Mouse (Mus musculus): Measurements from ENCODE around the gene Dmwd. TPM values are rescaled to one million over a fixed set of nuclear protein-coding genes. Genes with fewer than 3 reads are reported as not detected.
A peak's percentile ranks its signal among the peaks of the same experiment; 100 is the strongest.

Gene Dmwd
- polyA plus RNA-seq, 1 experiment from 2014 or later, result 12.8 TPM

DNA sequence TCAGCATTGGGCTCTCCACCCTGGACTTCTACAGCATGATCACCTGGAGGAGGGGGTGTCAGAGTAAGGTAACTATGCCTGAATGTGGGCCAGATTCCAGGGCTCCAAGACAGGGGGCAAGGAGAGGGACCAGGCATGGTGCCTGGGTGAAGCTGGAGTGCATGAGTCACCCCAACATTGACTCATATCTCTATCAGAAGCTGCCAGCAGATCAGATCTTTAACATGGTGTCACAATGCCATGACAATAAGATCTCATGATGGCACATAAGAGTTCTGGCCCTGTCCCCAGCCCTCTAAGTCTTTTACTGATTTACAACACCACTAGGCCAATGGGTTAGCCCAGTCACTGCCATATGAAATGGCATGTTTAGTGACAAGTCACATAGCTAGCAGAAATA lies 27.7 kb downstream of the Dmwd start:
- Histone ChIP-seq H3K4me3 (ENCODE audit: low read depth, low read length) (no peak overlapping the region), H3K36me3 (ENCODE audit: control insufficient read depth, insufficient read depth, low read length) (no peaks in the 10 kb centered on the region), H3K27ac (ENCODE audit: low read depth, low read length) (no peak overlapping the region), H3K9ac (ENCODE audit: low read depth, low read length) (no peak overlapping the region), H3K9me3 (ENCODE audit: control insufficient read depth, low read length) (no peaks in the 10 kb centered on the region), H3K27me3 (replicated peaks; ENCODE audit: control insufficient read depth, insufficient read depth, low read length) (peaks cover 16% of the 10 kb centered on the region), H3K4me1 (replicated peaks; ENCODE audit: control insufficient read depth, insufficient read depth, low read length) (no peaks in the 10 kb centered on the region), H3K4me2 (no peak overlapping the region)
- no peak for ATAC-seq (replicated peaks; ENCODE audit: low FRiP score)
- DNase-seq (ENCODE audit: low spot score), result no peak

DNA sequence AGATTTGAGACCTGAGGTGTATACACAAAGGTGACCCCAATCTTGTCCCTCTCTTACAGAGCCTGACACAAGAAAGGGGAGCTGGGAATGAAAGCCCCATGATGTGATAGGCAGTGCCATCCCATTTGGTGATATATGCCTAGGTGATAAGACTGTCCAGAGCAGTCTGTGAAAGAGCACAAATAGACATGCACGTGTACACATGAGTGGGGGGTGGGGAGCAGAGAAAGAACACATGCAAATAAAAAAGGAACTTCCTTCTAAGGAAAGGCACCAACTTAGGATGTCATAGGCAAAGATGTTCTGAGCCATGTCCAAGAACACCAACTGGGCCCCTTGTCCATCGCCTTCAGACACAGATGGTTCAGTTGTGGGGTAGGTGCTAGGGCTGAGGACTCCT lies 28.5 kb downstream of the Dmwd start:
- H3K9ac ChIP-seq (ENCODE audit: low read depth, low read length), result no peak overlapping the region
- no peaks in the 10 kb centered on the region for H3K9me3 ChIP-seq (ENCODE audit: control insufficient read depth, low read length)
- 67% methylated on average over 2 of the region's 2 CpGs for WGBS
- no peaks in the 10 kb centered on the region for H3K4me1 ChIP-seq (replicated peaks; ENCODE audit: control insufficient read depth, insufficient read depth, low read length)
- H3K27me3 ChIP-seq (replicated peaks; ENCODE audit: control insufficient read depth, insufficient read depth, low read length), result peaks cover 10% of the 10 kb centered on the region
- no peak overlapping the region for H3K27ac ChIP-seq (ENCODE audit: low read depth, low read length)
- DNase-seq (ENCODE audit: low spot score), result no peak
- H3K4me2 ChIP-seq, result no peak overlapping the region
- H3K36me3 ChIP-seq (ENCODE audit: control insufficient read depth, insufficient read depth, low read length), result no peaks in the 10 kb centered on the region
- no peak for ATAC-seq (replicated peaks; ENCODE audit: low FRiP score)
- H3K4me3 ChIP-seq (ENCODE audit: low read depth, low read length), result no peak overlapping the region

DNA sequence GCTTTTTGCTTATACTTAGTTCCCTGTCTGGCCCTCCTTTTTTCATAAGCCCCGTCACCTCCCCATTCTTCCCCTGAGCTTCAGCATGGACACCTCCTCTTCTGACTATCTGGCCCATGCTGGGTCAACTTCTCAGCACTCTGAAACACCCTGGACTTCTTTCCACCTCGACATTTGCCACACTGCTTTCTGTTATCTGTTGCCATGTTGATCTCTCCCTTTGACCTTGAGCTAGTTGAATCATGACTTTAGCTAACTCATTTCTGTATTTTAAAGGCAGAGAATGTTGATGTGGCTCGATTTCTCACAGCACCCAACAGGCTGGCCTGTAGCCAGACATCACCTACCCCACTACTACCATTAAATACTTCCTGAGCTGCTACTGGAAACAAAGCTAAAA lies 31.4 kb downstream of the Dmwd start:
- 53% methylated on average over 3 of the region's 3 CpGs for WGBS
- H3K4me1 ChIP-seq (replicated peaks; ENCODE audit: control insufficient read depth, insufficient read depth, low read length), result no peaks in the 10 kb centered on the region
- H3K27ac ChIP-seq (ENCODE audit: low read depth, low read length), result no peak overlapping the region
- no peaks in the 10 kb centered on the region for H3K36me3 ChIP-seq (ENCODE audit: control insufficient read depth, insufficient read depth, low read length)
- no peak overlapping the region for H3K9ac ChIP-seq (ENCODE audit: low read depth, low read length)
- H3K9me3 ChIP-seq (ENCODE audit: control insufficient read depth, low read length), result no peaks in the 10 kb centered on the region
- no peak overlapping the region for H3K4me3 ChIP-seq (ENCODE audit: low read depth, low read length)
- ATAC-seq (replicated peaks; ENCODE audit: low FRiP score) (no peak), DNase-seq (ENCODE audit: low spot score) (no peak)
- H3K27me3 ChIP-seq (replicated peaks; ENCODE audit: control insufficient read depth, insufficient read depth, low read length), result 0 out of 2 replicates have a peak, but pooled peaks cover 3% of the 10 kb centered on the region
- no peak overlapping the region for H3K4me2 ChIP-seq

DNA sequence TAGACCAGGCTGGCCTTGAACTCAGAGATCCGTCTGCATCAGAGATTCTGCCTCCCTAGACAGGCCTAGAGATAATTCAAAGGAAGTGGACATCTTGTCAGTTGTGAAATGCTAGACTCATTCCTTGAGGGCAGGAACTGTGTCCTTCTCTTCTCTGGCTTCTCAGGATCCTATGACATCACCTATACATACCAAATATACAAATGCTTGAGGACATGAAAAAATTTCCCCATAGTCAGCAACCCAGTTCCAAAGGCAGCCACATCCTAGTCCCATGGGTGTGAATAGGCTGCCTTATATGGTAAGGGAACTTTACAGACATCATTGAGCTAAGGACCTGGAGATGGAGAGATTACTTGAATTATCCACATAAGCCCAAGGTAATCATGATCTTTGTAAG lies 33.5 kb downstream of the Dmwd start:
- WGBS, result 62% methylated on average over 1 of the region's 1 CpGs
- H3K27ac ChIP-seq (ENCODE audit: low read depth, low read length), result no peak overlapping the region
- H3K4me3 ChIP-seq (ENCODE audit: low read depth, low read length), result no peak overlapping the region
- no peak overlapping the region for H3K9ac ChIP-seq (ENCODE audit: low read depth, low read length)
- no peaks in the 10 kb centered on the region for H3K9me3 ChIP-seq (ENCODE audit: control insufficient read depth, low read length)
- DNase-seq (ENCODE audit: low spot score) (no peak), ATAC-seq (replicated peaks; ENCODE audit: low FRiP score) (no peak)
- no peaks in the 10 kb centered on the region for H3K4me1 ChIP-seq (replicated peaks; ENCODE audit: control insufficient read depth, insufficient read depth, low read length)
- no peaks in the 10 kb centered on the region for H3K36me3 ChIP-seq (ENCODE audit: control insufficient read depth, insufficient read depth, low read length)
- no peaks in the 10 kb centered on the region; the same call in 1 of the 2 replicates for H3K27me3 ChIP-seq (replicated peaks; ENCODE audit: control insufficient read depth, insufficient read depth, low read length)
- no peak overlapping the region for H3K4me2 ChIP-seq

DNA sequence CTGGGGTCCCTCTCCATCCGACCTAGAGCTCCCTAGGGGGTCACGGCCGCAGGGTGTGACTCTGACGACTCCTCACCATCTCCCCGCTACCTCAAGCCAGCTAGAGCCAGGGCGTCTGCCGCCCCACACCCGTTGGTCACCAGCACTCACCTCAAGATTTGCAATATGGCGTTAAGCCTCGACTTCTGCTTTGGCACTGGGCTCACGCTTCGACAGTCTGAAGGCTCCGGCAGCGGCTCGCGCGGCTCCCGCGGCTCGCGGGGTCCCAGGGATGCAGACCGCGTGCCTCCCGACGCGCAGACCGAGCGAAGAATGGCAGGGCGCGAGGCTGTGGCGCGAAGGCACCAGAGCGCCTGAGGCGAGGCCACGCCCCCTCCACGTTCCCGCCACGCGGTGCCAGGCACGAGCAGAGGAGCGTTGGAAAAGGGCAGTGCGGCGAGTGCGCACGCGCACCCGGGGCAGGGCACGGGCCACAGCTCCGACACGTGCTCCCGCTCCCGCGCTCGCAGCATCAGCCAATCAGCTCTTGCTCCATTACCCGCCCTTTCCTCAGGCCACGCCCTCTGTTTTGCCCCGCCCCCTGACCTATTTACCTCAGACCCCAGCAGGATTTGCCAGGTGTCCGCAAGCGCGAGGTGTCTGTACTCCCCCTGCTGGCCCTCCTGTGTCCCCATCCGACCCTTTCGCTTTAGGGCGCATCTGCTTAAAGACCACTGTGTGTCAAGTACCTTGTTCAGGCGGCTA lies 42.2 kb downstream of the Dmwd start, which contains the start of gene Gm4969:
Gm4969 (minus strand) TSS at position 341 of the 744 bp plus-strand sequence.
- 0 out of 2 replicates have a peak within 1 kb of the TSS, but pooled peaks have one; percentile 43 for H3K9ac ChIP-seq (ENCODE audit: low read depth, low read length)
- H3K36me3 ChIP-seq (ENCODE audit: control insufficient read depth, insufficient read depth, low read length), result no peaks in the 10 kb centered on the region
- peak within 1 kb of the TSS; percentile 21; the same call in 1 of the 2 replicates for H3K4me3 ChIP-seq (ENCODE audit: low read depth, low read length)
- H3K27me3 ChIP-seq (replicated peaks; ENCODE audit: control insufficient read depth, insufficient read depth, low read length), result peaks cover 4% of the 10 kb centered on the region; the same call in 1 of the 2 replicates
- peak within 1 kb of the TSS; percentile 50 for H3K4me2 ChIP-seq
- DNase-seq (ENCODE audit: low spot score) (peak; percentile 73), ATAC-seq (replicated peaks; ENCODE audit: low FRiP score) (no peak; the same call in 1 of the 2 replicates)
- no peak within 1 kb of the TSS for H3K27ac ChIP-seq (ENCODE audit: low read depth, low read length)
- H3K4me1 ChIP-seq (replicated peaks; ENCODE audit: control insufficient read depth, insufficient read depth, low read length), result 0 out of 2 replicates have a peak, but pooled peaks cover 4% of the 10 kb centered on the region
- H3K9me3 ChIP-seq (ENCODE audit: control insufficient read depth, low read length), result peaks cover 3% of the 10 kb centered on the region; the same call in 1 of the 2 replicates
- WGBS, result 19% methylated on average over 64 of the region's 64 CpGs

DNA sequence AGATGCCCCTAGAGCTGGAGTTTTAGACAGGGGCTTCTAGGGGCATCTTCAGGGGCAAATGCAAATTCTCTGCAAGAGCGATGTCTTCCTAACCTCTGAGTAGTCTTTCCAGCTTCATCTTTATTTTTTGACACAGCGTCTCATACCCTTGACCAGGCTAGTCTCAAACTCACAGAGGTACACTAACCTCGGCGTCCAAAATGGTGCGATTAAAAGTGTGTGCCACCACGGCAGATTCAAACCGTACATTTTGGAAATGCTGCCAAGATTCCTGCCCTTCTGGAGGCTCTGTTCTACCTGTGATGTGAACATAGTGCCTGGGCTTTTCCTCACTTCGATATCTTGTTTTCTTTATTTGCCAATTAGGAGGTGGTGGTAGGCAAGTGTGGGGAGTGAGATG lies 43.1 kb downstream of the Dmwd start:
- ATAC-seq (replicated peaks; ENCODE audit: low FRiP score), result peak; percentile 30
- Histone ChIP-seq H3K36me3 (ENCODE audit: control insufficient read depth, insufficient read depth, low read length) (no peaks in the 10 kb centered on the region), H3K4me2 (0 out of 2 replicates have a peak overlapping the region, but pooled peaks have one; percentile 12), H3K4me1 (replicated peaks; ENCODE audit: control insufficient read depth, insufficient read depth, low read length) (0 out of 2 replicates have a peak, but pooled peaks cover 4% of the 10 kb centered on the region), H3K9ac (ENCODE audit: low read depth, low read length) (0 out of 2 replicates have a peak overlapping the region, but pooled peaks have one; percentile 16), H3K9me3 (ENCODE audit: control insufficient read depth, low read length) (peaks cover 3% of the 10 kb centered on the region; the same call in 1 of the 2 replicates), H3K4me3 (ENCODE audit: low read depth, low read length) (no peak overlapping the region), H3K27me3 (replicated peaks; ENCODE audit: control insufficient read depth, insufficient read depth, low read length) (peaks cover 4% of the 10 kb centered on the region; the same call in 1 of the 2 replicates), H3K27ac (ENCODE audit: low read depth, low read length) (no peak overlapping the region)
- WGBS, result 86% methylated on average over 8 of the region's 8 CpGs
- no peak for DNase-seq (ENCODE audit: low spot score)

DNA sequence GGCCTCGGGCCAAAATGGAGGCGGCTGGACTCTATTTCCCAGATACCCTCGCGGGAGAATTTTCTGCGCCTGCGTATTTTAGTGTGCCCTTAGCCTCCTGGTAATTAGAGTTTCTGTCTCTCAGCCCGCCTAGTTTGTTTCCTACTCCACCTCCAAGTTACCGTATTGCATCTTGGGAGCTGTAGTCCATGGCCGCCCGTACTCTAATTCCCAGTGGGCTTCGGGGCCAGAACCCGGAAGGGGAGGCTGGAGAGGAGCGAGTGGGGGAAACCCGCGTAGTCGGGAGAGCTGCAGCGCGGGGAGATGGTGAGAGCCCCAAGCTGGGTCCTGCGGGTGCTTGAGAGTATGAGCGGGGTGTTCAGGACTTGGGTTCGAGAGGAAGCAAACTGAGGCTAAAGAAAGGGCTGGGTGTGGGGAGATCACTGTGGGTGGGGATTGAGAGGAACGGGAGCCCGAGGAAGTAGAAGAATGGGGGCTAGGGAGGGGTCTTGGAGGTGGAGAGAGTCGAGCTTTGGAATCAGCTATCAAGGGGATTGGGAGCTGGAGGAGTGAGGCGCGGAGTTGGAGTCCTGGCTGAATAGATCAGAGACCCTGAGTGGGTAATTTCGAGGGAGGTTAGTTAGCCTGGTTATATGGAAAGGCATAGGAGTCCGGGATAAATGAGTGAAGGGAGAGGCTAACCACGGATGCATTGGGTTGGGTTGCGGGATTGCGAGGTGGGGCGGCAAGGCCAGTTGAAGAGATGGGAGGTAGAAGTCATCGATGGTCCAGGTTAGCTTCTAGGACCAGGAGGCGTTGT lies 43.8 kb downstream of the Dmwd start, which contains the start of gene Fbxo46:
Fbxo46 (plus strand) TSS at position 229 of the 799 bp plus-strand sequence.
- H3K4me2 ChIP-seq, result peak within 1 kb of the TSS; percentile 92
- no peaks in the 10 kb centered on the region for H3K36me3 ChIP-seq (ENCODE audit: control insufficient read depth, insufficient read depth, low read length)
- peaks cover 3% of the 10 kb centered on the region; the same call in 1 of the 2 replicates for H3K9me3 ChIP-seq (ENCODE audit: control insufficient read depth, low read length)
- peak; percentile 88 for DNase-seq (ENCODE audit: low spot score)
- 2% methylated on average over 34 of the region's 34 CpGs for WGBS
- 0 out of 2 replicates have a peak, but pooled peaks cover 4% of the 10 kb centered on the region for H3K4me1 ChIP-seq (replicated peaks; ENCODE audit: control insufficient read depth, insufficient read depth, low read length)
- peak; percentile 95 for ATAC-seq (replicated peaks; ENCODE audit: low FRiP score)
- H3K4me3 ChIP-seq (ENCODE audit: low read depth, low read length), result peak within 1 kb of the TSS; percentile 82
- peaks cover 4% of the 10 kb centered on the region; the same call in 1 of the 2 replicates for H3K27me3 ChIP-seq (replicated peaks; ENCODE audit: control insufficient read depth, insufficient read depth, low read length)
- H3K9ac ChIP-seq (ENCODE audit: low read depth, low read length), result peak within 1 kb of the TSS; percentile 85
- H3K27ac ChIP-seq (ENCODE audit: low read depth, low read length), result no peak within 1 kb of the TSS

DNA sequence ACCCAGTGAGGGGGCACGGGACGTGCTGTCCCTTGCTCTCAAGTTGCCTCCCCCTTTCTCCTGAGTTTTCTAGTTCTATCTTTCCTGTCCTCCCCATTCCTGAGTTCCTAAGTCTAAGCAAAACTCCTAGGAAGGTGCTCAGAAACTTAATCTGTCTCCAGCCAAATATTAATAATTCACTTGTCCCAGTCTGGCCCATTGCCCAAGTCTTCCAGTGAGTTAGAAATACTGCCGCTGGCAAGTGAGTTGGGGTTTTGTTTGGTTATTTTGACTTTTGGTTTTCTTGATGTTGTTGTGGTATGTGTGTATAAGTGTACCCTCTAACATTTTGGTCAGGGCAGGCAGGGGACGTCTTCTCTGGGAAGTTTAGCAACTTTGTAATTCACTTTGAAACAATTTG lies 45.7 kb downstream of the Dmwd start:
- no peak overlapping the region for H3K9ac ChIP-seq (ENCODE audit: low read depth, low read length)
- DNase-seq (ENCODE audit: low spot score) (no peak), ATAC-seq (replicated peaks; ENCODE audit: low FRiP score) (no peak)
- H3K9me3 ChIP-seq (ENCODE audit: control insufficient read depth, low read length), result peaks cover 3% of the 10 kb centered on the region; the same call in 1 of the 2 replicates
- no peak overlapping the region; the same call in 1 of the 2 replicates for H3K4me2 ChIP-seq
- 86% methylated on average over 4 of the region's 4 CpGs for WGBS
- H3K4me3 ChIP-seq (ENCODE audit: low read depth, low read length), result no peak overlapping the region
- H3K27ac ChIP-seq (ENCODE audit: low read depth, low read length), result no peak overlapping the region
- H3K4me1 ChIP-seq (replicated peaks; ENCODE audit: control insufficient read depth, insufficient read depth, low read length), result 0 out of 2 replicates have a peak, but pooled peaks cover 4% of the 10 kb centered on the region
- H3K36me3 ChIP-seq (ENCODE audit: control insufficient read depth, insufficient read depth, low read length), result 0 out of 2 replicates have a peak, but pooled peaks cover 3% of the 10 kb centered on the region
- peaks cover 4% of the 10 kb centered on the region; the same call in 1 of the 2 replicates for H3K27me3 ChIP-seq (replicated peaks; ENCODE audit: control insufficient read depth, insufficient read depth, low read length)
